Mouse (Mus musculus): Measurements from ENCODE around the gene 1700122O11Rik. TPM values are rescaled to one million over a fixed set of nuclear protein-coding genes. Genes with fewer than 3 reads are reported as not detected.

The 1700122O11Rik gene
- polyA plus RNA-seq, 1 experiment from 2014 or later, result not detected

DNA sequence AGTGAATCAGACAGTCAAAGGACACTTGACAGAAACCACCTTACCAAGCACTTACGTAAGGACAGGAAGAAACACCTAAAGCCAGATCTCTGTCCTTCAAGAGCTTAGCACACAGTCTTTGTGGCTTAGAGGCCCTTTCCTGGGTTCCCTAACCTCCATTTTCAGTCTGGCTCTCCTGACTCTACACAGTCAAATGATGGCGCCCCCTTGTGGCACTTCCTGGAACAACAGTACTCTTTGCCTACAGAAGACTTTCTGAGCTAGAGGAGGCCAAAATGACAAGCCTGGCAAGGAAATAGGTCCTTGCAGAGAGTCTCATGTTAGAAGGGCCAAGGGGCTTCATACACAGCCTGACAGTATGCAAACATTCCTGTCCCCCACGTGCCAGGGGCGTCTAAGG, 7.5 kb upstream of the 1700122O11Rik start:
- Histone ChIP-seq H3K4me1 (peaks cover 22% of the 10 kb centered on the region), H3K4me2 (replicated peaks) (no peak overlapping the region), H3K9me3 (no peaks in the 10 kb centered on the region), H3K36me3 (no peaks in the 10 kb centered on the region), H3K27ac (no peak overlapping the region), H3K4me3 (no peak overlapping the region), H3K9ac (no peak overlapping the region), H3K27me3 (peaks cover 10% of the 10 kb centered on the region; the same call in 1 of the 2 replicates)
- ATAC-seq (ENCODE audit: low FRiP score, low read depth), result no peak
- WGBS, result 32% methylated on average over 4 of the region's 4 CpGs

DNA sequence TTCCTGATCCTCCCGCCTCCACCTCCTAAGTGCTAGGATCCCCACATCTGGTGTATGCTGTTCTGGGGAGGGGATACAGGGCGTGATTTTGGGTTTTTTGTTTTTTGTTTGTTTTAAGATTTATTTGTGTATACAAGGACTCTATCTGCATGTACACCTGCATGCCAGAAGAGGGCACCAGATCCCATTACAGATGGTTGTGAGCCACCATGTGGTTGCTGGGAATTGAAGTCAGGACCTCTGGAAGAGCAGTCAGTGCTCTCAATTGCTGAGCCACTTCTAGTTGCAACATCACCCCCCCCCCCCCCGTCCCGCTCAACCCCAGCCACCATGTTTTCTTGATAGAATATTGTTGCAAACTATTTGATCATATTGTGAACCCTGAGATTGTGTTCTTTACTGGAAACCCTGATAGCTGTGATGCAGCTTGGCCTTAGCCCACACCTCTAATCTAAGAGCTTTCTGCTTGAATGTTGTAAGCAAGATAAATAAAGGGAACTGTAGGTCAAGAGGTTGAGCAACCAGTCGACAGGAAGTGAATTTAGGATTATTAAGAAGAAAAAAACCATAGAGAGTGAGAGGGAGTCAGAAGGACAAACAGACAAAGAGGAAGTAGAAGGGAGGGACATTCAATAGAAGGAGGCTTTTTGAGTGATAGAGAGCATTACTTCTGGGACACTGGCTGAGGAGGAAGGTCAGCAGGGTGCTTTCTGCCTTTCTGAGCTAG, 5.2 kb upstream of the 1700122O11Rik start:
- peaks cover 33% of the 10 kb centered on the region for H3K4me1 ChIP-seq
- ATAC-seq (ENCODE audit: low FRiP score, low read depth), result no peak
- H3K9ac ChIP-seq, result no peak overlapping the region
- no peaks in the 10 kb centered on the region for H3K9me3 ChIP-seq
- H3K27ac ChIP-seq, result no peak overlapping the region
- H3K36me3 ChIP-seq, result no peaks in the 10 kb centered on the region
- WGBS, result 77% methylated on average over 5 of the region's 5 CpGs
- 0 out of 2 replicates have a peak, but pooled peaks cover 1% of the 10 kb centered on the region for H3K27me3 ChIP-seq
- H3K4me2 ChIP-seq (replicated peaks), result no peak overlapping the region
- H3K4me3 ChIP-seq, result no peak overlapping the region

DNA sequence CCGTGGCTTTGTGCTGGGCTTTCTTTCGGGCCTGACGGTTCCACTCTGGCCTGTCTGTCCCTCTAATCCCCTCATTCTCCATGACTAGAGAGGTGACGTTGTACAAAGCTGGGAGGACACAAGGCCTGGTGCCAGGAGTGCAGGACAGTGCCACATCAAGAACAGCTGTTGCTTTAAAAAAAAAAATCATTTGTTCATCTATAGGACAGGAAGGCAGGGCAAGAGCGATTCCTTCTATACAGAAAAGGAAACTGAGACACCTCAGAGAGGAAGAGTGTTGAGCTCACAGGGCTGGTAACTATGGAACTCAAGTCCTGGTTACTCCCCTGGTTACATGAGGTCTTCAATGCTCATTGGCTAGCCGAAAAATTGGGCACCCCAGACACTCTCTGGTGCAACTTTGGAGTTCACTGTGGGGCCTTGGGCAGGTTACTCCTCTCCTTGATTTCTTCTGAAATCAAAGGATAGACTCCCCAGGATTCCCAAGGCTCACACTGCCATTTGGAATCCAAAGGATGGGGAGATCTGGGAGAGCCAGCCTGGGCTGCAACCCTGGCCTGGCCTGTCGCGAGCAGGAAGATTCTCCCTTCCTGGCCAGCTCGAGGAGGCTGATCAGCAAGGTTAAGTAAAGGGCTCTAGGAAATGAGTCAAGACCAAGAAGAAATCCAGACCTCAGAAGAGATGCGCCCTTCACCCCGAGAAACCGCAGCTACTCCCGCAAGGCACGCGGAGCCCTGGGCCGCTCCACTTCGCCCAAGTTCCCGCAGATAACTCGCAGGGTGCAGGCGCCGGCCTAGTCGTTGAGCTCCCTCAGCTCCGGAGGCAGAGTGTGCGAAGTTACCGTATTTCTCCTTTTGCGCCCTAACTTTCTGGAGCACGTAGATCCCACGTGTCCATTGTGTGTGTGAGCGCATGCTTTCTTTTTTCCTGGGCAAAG, 3.5 kb upstream of the 1700122O11Rik start:
- Histone ChIP-seq H3K27ac (peak overlapping the region; percentile 94), H3K4me2 (replicated peaks) (peak overlapping the region; percentile 62), H3K27me3 (0 out of 2 replicates have a peak, but pooled peaks cover 4% of the 10 kb centered on the region), H3K4me3 (peak overlapping the region; percentile 38), H3K9me3 (no peaks in the 10 kb centered on the region), H3K9ac (peak overlapping the region; percentile 59), H3K4me1 (peaks cover 34% of the 10 kb centered on the region), H3K36me3 (no peaks in the 10 kb centered on the region)
- peak; percentile 86; the same call in 1 of the 2 replicates for ATAC-seq (ENCODE audit: low FRiP score, low read depth)
- WGBS, result 3% methylated on average over 29 of the region's 29 CpGs

DNA sequence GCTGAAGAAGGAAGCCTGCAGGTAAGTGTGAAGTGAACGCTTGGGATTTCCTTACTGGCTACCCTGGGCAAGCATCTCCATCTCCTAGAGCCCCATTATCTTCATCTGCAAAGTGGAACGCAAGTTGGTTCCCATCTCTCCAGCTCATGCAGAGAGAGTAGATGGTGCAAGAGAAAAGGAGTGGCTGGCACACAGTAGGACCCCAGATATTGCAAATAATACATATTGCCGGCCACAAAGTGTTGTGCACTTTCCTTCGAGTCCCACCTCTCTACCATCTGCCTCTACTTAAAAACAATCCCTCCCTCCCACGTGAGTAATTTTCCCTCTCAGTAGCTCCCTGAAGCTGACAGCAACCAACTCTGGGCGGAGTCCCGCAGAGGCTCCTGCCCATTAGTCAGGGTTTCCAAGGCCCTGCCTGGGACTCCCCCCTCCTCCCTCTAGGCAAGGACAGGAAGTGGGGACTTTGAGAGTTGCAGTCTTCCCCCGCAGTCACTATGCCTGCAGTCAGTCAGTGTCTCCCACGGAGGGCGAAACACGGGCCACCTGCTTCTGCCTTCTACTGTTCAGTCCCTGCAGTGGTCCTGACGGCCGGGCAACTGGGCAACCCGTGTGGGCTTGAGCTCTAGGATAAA, 1.3 kb upstream of the 1700122O11Rik start:
- peak; percentile 69; the same call in 1 of the 2 replicates for ATAC-seq (ENCODE audit: low FRiP score, low read depth)
- Histone ChIP-seq H3K4me3 (peak overlapping the region; percentile 16; the same call in 1 of the 2 replicates), H3K9ac (no peak overlapping the region), H3K4me2 (replicated peaks) (peak overlapping the region; percentile 56), H3K27ac (peak overlapping the region; percentile 84), H3K27me3 (peaks cover 10% of the 10 kb centered on the region; the same call in 1 of the 2 replicates), H3K36me3 (no peaks in the 10 kb centered on the region), H3K4me1 (peaks cover 40% of the 10 kb centered on the region), H3K9me3 (no peaks in the 10 kb centered on the region)
- WGBS, result 7% methylated on average over 14 of the region's 14 CpGs

DNA sequence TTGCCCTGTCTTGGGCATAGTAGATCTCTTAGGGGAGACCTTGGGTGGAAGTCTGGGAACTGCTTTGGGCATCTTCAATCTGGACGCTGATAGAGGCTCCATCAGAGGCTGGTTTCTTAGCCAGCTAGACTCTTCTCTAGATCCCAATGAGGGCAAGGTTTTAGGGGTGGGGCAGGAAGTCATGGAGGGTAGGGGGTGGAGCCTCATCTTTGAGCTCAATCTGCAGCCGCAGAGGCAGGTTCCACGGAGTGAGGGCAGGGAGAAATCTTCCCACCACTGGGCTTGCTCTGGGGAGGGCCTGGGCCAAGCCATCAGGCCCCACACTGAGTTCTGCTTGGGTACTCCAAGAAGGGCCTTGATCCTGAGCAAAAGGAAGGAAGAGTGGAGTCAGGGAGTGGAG, 1.2 kb downstream of the 1700122O11Rik start:
- no peak overlapping the region for H3K27ac ChIP-seq
- 59% methylated on average over 3 of the region's 3 CpGs for WGBS
- ATAC-seq (ENCODE audit: low FRiP score, low read depth), result no peak

DNA sequence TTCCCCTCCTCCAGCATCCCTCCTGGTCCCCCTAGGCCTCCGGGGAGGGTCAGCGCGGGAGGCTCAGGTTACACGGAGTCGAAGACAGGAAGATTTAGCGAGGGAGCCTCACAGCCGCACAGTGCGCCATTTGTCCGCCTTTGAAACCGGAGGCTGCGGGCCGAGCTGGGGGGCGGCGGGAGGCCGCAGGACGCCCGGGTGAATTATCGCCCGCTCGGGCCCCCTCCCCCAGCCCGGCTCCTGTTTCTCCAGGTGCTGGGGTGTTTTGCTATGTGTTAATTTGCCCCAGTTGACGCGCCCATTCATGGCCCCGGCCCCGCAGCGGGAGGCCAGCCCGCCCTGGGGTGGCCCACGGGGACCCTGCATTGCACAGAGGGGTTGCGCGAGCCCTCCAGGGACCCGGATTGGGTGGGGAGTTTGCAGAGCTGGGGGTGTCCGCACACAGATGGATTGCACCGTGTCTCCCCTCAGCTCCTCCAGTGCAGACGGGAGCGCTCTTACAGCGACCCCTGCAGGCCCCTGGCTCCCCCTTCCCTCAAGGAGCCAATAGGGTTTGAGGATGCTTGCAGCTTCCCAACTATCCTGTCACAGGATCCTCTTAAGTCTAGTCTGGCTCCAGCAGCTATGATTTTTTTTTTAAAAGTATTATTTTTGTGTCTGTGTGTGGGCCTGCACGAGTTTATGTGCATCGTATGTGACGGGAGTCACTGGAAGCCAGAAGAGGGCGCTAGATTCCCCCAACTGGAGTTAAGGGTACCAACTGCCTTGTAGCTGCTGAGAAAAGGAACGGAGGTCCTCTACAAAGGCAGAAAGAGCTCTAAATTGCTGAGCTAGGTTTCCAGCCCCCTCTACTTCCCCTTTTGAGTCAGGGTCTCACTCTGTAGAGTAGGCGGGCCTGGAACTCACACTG, 6.3 kb downstream of the 1700122O11Rik start:
- peak overlapping the region; percentile 37 for H3K4me3 ChIP-seq
- H3K9ac ChIP-seq, result peak overlapping the region; percentile 65
- peak overlapping the region; percentile 75 for H3K4me2 ChIP-seq (replicated peaks)
- peak overlapping the region; percentile 87 for H3K27ac ChIP-seq
- peak; percentile 85 for ATAC-seq (ENCODE audit: low FRiP score, low read depth)
- H3K27me3 ChIP-seq, result peaks cover 11% of the 10 kb centered on the region
- peaks cover 68% of the 10 kb centered on the region for H3K4me1 ChIP-seq
- H3K9me3 ChIP-seq, result no peaks in the 10 kb centered on the region
- no peaks in the 10 kb centered on the region for H3K36me3 ChIP-seq
- WGBS, result 4% methylated on average over 42 of the region's 42 CpGs

More for the DNA sequence above, 1.2 kb downstream of the 1700122O11Rik start:
- Histone ChIP-seq H3K4me2 (replicated peaks) (no peak overlapping the region), H3K27me3 (peaks cover 10% of the 10 kb centered on the region; the same call in 1 of the 2 replicates), H3K36me3 (no peaks in the 10 kb centered on the region), H3K9me3 (no peaks in the 10 kb centered on the region), H3K4me1 (peaks cover 47% of the 10 kb centered on the region), H3K9ac (no peak overlapping the region), H3K4me3 (no peak overlapping the region)

DNA sequence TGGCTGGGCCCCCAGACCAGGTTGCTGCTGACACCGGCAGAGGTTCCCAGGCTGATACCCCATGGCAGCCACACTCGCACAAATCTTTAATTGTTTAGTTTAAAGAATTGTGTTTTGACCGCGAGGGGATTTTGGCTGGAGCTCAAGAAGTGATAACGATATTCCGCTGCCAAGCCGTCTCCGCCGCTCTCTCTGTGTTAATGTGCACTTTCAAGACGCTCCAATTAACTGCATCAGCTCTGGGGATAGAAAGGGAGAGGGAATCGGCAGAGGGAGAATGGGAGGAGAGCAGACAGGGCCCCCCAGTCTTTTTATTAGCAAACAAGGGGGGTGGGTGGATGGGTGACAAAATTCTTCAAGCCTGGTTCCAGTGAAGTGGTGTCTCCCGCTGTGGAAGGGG, 8.9 kb downstream of the 1700122O11Rik start:
- H3K27ac ChIP-seq, result peak overlapping the region; percentile 55; the same call in 1 of the 2 replicates
- peaks cover 65% of the 10 kb centered on the region for H3K4me1 ChIP-seq
- no peak overlapping the region for H3K9ac ChIP-seq
- no peak for ATAC-seq (ENCODE audit: low FRiP score, low read depth)
- 15% methylated on average over 12 of the region's 12 CpGs for WGBS
- H3K9me3 ChIP-seq, result no peaks in the 10 kb centered on the region
- no peak overlapping the region for H3K4me3 ChIP-seq
- peak overlapping the region; percentile 31 for H3K4me2 ChIP-seq (replicated peaks)
- H3K27me3 ChIP-seq, result peaks cover 4% of the 10 kb centered on the region; the same call in 1 of the 2 replicates
- H3K36me3 ChIP-seq, result no peaks in the 10 kb centered on the region

DNA sequence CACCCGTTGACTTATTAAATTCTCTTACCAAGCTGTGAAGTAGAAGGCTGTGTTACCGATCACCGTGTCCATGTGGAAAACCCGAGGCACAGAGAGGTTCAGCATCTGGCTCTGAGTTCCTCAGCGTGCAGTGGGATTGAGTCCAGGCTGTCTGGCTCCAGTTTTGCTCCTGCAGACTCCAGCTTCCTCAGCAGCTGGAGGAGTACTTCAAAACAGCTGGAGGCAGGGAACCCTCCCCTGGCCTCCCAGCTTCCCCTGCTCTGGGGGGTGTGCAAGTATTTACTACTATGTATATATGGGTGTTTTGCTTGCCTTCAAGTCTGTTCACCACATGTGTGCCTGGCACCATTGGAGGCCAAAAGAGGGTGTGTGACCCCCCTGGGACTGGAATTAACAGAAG, 9.8 kb downstream of the 1700122O11Rik start:
- H3K4me2 ChIP-seq (replicated peaks), result no peak overlapping the region
- H3K27ac ChIP-seq, result no peak overlapping the region
- WGBS, result 38% methylated on average over 5 of the region's 5 CpGs
- ATAC-seq (ENCODE audit: low FRiP score, low read depth), result peak; percentile 28; the same call in 1 of the 2 replicates
- H3K27me3 ChIP-seq, result peaks cover 8% of the 10 kb centered on the region; the same call in 1 of the 2 replicates
- H3K4me3 ChIP-seq, result no peak overlapping the region
- H3K36me3 ChIP-seq, result no peaks in the 10 kb centered on the region
- no peak overlapping the region for H3K9ac ChIP-seq
- H3K9me3 ChIP-seq, result no peaks in the 10 kb centered on the region
- H3K4me1 ChIP-seq, result peaks cover 65% of the 10 kb centered on the region

DNA sequence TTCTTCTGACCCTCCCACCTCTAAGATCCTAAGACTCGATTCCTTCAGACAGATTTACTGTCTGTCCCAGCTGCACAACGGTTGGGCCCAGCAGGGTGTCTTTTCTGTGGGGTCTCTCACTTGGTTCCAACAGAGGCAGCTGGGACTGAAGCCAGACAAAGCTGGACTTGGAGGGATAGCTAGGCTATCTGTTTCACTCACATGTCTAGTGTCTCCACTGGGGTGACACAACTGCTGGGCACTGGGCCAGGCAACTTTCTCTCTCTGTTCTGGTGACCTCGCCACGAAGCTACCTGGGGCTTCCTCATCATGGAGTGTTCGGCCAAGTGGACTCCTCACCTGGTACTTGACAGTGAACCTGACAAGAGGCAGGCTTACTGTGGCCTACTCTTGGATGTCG, 10.4 kb downstream of the 1700122O11Rik start:
- ATAC-seq (ENCODE audit: low FRiP score, low read depth), result peak; percentile 6; the same call in 1 of the 2 replicates
- Histone ChIP-seq H3K36me3 (no peaks in the 10 kb centered on the region), H3K27me3 (peaks cover 8% of the 10 kb centered on the region; the same call in 1 of the 2 replicates), H3K27ac (no peak overlapping the region), H3K9me3 (no peaks in the 10 kb centered on the region), H3K9ac (no peak overlapping the region), H3K4me3 (no peak overlapping the region), H3K4me2 (replicated peaks) (no peak overlapping the region), H3K4me1 (peaks cover 69% of the 10 kb centered on the region)
- 55% methylated on average over 6 of the region's 6 CpGs for WGBS

DNA sequence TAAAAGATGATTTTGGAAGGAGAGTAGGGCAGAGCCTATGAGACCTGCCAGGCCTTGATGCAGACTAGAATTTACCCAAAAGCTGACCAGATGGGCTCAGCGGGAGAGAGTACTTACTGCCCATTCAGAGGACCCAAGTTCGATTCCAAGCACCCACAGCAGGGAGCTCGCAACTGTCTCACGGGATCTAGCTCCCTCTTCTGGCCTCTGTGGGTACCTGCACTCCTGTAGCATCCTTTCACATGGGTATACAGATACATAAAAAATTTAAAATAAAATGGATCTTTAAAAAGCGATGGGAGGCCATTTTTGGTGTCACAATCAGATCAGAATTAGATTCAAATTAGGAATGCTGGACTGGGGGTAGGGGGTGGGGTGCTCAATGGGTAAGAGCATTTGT, 11.1 kb downstream of the 1700122O11Rik start:
- no peak overlapping the region for H3K4me2 ChIP-seq (replicated peaks)
- no peak overlapping the region for H3K4me3 ChIP-seq
- H3K9me3 ChIP-seq, result no peaks in the 10 kb centered on the region
- ATAC-seq (ENCODE audit: low FRiP score, low read depth), result no peak
- H3K27ac ChIP-seq, result no peak overlapping the region
- no peak overlapping the region for H3K9ac ChIP-seq
- no peaks in the 10 kb centered on the region for H3K36me3 ChIP-seq
- WGBS, result 92% methylated on average over 5 of the region's 5 CpGs
- H3K4me1 ChIP-seq, result peaks cover 68% of the 10 kb centered on the region
- peaks cover 9% of the 10 kb centered on the region; the same call in 1 of the 2 replicates for H3K27me3 ChIP-seq

DNA sequence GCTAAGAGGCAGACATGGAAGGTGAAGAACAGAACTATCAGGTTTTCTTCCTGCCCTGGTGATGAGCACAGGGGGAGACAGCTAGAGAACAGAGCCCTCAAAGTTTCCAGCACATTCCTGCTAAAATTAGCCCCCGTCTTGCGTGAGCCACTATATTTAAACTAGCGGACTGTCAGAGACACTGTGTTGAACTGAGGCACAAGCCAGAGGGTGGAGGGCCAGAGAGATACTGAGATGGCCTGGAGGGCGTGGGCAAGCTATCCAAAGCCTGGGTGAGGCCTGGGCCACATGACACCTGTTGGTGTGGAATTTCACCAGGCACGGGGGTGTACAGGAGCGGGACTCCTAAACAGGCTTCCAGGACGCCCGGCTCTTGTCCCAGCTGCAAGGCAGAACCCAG, 14.0 kb downstream of the 1700122O11Rik start:
- Histone ChIP-seq H3K9ac (0 out of 2 replicates have a peak overlapping the region, but pooled peaks have one; percentile 1), H3K27me3 (peaks cover 7% of the 10 kb centered on the region; the same call in 1 of the 2 replicates), H3K4me2 (replicated peaks) (no peak overlapping the region), H3K27ac (no peak overlapping the region), H3K4me3 (no peak overlapping the region), H3K4me1 (peaks cover 43% of the 10 kb centered on the region), H3K9me3 (no peaks in the 10 kb centered on the region), H3K36me3 (no peaks in the 10 kb centered on the region)
- 50% methylated on average over 8 of the region's 8 CpGs for WGBS
- ATAC-seq (ENCODE audit: low FRiP score, low read depth), result peak; percentile 45; the same call in 1 of the 2 replicates

Measured in limb, embryonic 13.5 days (tissue).